Mouse (Mus musculus) CD4-positive, CD25-positive, alpha-beta regulatory T cell, adult 4 months (primary cell): ENCODE measurements around the gene Rhebl1. TPM values are rescaled to one million over a fixed set of nuclear protein-coding genes. Genes with fewer than 3 reads are reported as not detected.

Source experiments
- ATAC-seq: one replicate; pipeline ENCODE4 v1.8.0; 2017
- polyA plus RNA-seq, 2 experiments: library from polyadenylated mRNA; unstranded; fragments of 100-300 nt; shearing (Covaris generic); gene quantifications; one replicate each; pipeline ENCODE4 v1.2.1; 2017

Rhebl1 gene
- polyA plus RNA-seq, 2 experiments from 2014 or later = 11.3 to 14.2 TPM

DNA sequence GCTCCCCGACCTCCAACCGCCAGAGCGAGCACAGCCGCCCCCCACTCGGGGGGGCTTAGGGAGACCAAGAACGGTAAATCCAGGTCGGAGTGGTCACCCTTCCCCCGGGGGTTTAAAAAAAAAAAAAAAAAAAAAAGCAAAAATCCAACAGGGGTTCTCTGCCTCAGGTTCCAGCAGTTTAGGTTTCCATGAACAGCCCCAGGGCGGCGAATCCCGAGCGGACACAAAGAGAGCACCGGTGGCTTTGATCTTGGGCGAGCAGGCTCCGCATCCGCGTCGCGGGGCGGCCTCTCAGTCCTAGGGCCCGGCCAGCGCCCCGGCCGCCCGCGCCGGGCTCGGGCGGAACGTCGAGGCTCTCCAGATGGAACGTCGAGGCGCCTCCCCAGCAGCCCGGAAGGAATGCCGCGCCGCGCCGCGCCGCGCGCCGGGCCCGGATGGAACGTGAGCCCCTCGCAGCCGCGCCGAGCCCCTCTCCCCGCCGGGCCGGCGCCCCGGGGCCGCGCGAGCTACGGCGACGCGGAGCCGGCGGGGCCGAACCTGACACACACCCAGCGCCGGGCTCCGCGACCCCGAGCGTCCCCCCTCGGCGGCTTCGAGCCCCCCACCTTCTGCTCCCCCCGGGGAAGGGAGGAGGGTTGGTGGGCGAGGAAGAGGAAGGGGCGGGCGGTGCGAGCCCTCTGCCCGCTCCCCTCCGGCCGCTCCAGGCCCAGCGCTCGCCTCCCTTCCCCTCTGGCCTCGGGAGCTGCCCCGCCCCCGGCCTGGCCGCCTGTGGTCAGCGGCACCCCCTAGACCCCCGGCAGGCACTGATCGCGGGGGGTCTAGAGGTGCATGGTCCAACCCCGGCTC, 23.0 kb downstream of the Rhebl1 start, which contains the start of gene Kmt2d:
TSS of gene Kmt2d (minus strand) at position 135 of the 846 bp plus-strand sequence.
- peak; percentile 17 for ATAC-seq

GRCm38 (mm10) chr15:98870179-98871069, 23.9 kb downstream of the Rhebl1 start:
- no peak for ATAC-seq

DNA sequence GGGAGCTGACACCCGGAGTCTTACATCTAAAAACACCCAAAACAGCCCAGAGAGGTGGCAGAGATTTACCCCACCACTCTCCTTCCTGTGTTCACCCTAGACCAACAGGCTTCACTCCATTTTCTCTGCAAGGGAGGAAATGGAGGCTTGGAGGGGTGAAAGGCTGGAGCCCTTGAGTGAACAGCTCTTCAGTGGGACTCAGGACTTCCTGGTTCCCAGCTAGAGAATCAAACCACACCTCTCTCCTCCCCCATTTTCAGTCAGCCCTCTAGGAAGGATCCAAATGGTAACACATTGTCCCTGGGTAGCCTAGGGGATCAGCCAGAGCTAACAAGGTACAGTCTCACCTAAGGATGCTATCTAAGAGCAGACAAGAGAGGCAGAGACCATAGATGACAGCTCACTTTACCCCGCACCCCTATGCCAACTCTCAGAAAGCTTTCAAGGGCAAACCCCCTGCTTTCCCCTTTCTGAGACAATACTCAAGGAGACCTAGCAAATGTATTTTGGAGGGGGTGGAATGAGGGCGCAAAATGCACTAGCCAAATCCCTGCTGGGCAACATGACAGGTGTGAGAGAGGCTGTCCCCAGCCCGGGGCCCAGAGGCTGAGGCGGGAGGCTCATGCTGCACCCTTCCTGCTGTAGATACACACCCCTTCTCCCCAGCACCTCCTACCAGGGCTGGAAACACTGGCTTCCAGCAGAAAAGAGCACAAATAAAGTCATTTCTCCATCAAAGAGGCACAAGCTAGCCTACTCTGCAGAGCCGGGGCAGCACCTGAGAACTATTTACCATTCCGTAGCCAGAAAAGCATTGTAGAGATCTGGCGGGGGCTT, 24.8 kb downstream of the Rhebl1 start:
- ATAC-seq = peak; percentile 23

GRCm38 (mm10) chr15:98868346-98869063, 25.8 kb downstream of the Rhebl1 start:
- ATAC-seq = no peak

DNA sequence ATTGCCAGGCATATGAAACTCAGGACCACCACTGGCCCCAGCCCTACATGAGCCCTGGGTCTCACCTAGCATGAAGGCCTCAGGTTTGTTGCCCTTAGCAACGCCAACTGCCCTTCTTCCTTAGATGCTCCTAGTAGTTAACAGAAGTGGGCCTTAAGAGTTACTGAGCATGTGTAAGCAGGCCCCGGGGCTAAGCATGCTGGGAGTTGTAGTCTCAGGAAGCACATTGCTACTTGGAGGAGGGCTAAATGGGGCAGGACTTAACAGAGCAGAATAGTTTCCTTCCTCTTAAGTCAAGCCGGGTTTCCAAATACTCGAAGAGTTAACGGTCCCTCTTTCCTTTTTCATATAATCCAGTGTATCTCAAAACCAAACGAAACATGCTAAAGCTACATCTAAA, 27.0 kb downstream of the Rhebl1 start:
- peak; percentile 72 for ATAC-seq

- no peak for ATAC-seq
Measured at GRCm38 (mm10) chr15:98866501-98866900, 27.8 kb downstream of the Rhebl1 start.

DNA sequence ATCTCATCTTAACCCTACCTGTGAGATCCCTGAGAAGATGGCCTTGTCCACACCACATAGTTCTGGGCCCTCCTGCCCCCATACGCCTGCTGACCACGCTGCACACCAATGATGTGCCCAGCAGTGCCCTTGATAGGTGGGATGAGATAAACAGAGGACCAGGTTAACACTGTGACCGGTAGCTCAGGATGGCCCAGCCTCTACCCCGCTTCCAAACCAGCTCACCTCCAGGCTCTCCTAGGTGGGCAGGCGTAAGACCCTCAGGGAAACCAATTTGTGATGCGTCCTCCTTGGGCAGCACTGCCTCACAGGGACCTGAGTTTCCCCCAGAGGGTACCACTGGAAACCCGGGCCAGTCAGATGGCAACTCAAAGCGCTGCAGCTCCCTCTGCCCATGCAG, 28.6 kb downstream of the Rhebl1 start:
- ATAC-seq = no peak

- ATAC-seq = no peak
Measured at GRCm38 (mm10) chr15:98864951-98865350, 29.4 kb downstream of the Rhebl1 start.

DNA sequence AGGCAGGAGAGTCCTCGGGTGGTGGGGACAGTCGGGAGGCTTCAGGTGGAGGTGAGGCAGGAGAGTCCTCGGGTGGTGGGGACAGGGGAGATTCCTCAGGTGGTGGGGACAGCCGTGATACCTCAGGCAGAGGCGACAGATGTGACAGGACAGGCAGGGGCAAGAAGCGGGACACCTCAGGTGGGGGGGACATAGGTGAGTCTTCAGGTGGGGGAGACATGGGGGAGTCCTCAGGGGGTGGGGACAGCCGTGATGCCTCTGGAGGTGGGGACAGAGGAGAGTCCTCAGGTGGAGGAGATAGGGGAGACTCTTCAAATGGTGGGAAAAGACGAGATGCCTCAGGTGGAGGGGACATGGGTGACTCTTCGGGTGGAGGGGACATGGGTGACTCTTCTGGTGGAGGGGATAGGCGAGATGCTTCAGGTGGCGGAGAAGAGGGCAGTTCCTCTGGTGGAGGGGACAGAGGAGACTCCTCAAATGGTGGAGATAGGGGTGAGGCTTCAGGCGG, 30.8 kb downstream of the Rhebl1 start:
- ATAC-seq = no peak

GRCm38 (mm10) chr15:98861701-98862410, 32.5 kb downstream of the Rhebl1 start:
- ATAC-seq = no peak

- no peak for ATAC-seq
Measured at GRCm38 (mm10) chr15:98860921-98861320, 33.4 kb downstream of the Rhebl1 start.

DNA sequence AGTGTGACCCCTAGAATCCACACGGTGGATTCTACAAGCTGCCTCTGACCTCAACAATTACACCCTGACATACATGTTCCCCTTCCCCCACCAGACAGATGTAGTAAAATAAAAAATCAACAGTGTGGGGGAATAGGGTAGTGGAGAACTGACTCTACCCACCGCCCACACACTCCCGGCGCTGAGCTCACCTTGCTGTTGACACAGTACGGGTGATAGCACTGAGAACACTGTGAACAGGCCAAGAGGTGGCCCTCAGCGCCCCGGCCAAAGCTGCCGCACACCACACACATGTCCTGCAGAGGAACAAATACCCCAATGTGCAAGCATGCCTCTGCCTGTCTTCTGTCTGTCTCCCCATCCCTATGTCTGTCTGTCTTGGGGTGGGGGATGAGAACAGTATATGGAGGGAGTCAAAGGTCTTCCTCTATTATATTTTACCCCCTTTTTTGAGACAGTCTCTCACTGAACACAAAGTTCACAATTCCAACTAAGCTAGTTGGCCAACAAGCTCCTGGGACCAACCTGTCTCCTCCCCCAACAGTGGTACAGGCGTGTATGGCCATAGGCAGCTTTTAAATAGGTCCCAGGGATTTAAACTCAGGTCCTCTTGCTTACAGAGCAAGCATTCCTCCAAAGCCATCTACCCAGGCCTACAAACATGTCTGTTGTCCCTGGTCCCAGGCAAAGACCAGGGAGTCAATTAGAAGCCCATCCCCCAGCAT, 34.9 kb downstream of the Rhebl1 start:
- ATAC-seq = no peak

GRCm38 (mm10) chr15:98854214-98854613, 40.1 kb downstream of the Rhebl1 start:
- ATAC-seq = no peak

- ATAC-seq = no peak
Measured at GRCm38 (mm10) chr15:98853161-98853937, 41.0 kb downstream of the Rhebl1 start.

DNA sequence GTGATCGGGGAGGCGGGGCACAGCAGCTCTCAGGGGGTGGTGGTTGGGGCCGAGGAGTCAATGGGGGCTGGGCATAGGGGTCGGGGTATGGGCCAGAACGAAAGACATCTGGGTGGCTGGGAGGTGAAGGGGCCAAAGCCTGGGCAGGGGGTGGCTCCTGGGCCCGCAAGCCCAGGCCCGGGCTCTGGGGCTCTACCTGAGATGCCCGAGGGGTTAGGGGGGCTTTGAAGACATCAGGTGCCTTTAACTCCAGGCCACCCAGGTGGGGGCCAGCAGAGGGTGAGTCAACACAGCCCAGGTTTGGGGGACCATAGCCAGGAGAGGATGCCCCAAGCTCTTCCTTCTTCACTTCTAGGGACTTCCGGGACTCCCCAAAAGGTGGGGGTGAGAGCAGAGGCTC, 41.6 kb downstream of the Rhebl1 start:
- no peak for ATAC-seq

DNA sequence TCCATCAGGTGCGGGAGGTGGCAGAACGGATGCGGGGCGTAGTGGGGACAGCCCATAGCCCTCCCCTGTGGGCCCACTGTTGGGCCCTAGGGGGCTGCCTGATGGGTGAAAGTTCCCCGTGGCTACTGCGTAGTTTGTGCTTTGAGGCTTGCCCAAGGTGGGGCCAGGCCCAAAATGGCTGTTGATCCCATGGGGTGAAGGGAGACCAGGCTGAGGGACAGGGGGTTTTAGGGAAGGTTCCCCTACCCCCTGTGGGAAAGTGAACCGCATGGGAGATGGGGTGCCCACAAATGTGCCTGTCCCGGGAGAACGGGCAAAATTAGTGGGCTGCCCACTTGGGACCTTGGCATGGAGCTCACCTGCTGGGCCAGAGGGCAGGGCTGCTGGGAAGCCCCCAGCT, 42.3 kb downstream of the Rhebl1 start:
- ATAC-seq = no peak

GRCm38 (mm10) chr15:98851229-98851818, 43.0 kb downstream of the Rhebl1 start:
- no peak for ATAC-seq

DNA sequence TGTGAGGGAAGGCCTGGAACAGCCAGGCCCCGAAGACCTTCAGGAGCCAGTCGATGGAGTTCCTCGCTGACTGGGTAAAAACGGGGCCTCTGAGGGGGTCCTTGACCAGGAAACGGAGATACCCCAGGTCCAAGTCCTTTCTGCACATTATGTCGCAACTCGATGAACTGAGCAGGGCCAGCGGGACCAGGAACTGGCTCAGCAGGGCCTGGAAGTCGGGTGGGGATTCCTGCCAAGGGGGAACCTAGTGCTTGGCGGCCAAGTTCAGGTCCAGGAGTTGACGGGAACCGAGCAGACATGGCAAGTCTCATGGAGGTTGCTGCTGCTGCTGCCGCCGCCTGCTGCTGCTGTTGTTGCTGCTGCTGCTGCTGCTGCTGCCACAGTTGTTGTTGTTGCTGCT, 43.7 kb downstream of the Rhebl1 start:
- no peak for ATAC-seq
